Mouse (Mus musculus): ENCODE results near the gene Acot4.
"Not testable (repeated sequence)": the region's sequence is repeated elsewhere in the genome, so short reads cannot be mapped to it uniquely, and the experiment has no call there.

Gene Acot4

DNA sequence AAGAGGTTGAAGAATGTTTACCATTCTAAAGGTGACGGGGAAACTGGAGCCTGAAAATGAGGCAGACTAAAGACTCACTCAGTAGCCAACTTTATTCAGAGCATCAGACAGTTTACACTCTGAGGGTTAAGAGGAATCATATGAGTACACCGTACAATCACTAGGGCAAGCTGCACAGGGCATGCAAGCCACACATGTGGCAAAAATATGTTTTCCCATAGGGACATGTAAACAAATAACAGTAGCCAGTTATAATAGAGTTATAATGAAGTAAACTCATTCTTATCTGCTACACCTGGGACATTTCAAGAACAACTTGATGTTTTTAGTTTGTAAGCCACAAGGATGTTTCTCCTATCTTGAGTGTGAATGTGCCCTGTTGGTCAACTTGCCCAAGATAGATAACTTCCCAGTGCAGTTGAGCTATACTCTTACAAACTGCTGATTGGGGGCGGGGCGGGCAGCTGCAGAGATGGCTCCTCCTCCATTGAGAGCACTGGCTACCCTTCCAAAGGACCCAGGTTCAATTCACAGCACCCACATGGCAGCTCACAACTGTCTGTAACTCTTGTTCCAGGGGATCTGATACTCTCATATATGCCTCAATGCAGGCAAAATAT is 39.3 kb downstream of the Acot4 start:
- DNase-seq (ENCODE audit: low spot score): no peak

DNA sequence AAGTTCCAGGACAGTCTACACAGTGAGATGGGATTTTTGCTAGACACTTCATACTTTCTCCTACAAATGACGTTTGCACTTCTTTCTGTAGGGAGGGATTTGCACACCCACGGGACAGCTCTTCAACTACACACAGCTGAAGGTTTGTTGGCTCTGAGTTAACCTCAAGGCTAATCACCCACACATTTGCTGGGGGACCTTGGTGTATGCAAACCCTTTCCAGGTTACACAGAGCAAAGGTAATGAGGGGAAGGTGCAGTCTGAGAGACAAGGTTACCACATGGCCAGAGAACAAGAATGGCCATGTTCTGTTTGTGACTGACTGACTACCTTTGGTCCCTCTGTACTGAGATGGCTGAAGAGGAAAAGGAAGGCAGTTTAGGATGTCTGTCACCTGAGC is 45.7 kb downstream of the Acot4 start:
- DNase-seq (ENCODE audit: low spot score): no peak

DNA sequence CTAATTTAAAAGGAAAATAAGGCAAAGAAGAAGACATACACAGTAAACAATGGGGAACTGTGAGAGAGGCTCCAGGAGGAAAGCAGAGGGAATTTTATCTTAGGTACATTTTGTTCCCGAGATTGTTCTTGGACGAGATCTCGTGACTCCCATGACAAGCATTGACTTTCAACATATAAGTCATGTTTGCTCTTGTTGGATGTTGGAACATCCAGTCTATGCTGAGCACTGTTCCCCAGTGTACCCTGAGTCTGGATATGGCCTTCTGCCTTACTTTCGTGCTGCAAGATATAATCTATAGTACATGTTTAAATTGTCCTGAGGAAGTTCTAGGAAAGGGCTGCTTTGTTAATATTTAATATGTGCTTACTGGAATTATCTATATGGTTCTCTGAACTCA is 46.4 kb downstream of the Acot4 start:
- no peak for DNase-seq (ENCODE audit: low spot score)

DNA sequence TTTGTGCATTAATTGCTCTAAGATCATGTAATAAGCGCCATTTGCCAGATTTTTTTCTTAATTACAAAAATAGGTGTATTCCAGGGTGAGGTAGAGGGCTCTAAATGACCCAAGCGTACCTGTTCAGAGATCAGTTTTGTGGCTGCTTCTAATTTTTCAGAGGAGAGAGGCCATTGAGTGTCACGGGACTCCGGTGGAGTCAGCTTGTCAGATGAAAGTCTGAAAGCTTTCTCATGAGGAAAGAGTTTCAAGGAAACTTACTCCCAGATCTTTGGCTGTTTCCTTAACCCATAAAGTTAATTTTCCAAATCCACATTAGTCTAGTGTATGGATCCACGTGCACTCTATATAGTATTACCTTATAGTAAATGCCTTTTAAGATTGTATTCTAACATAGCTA is 56.5 kb downstream of the Acot4 start:
- DNase-seq (ENCODE audit: low spot score): not testable (repeated sequence)

Measured in ovary, postnatal 10 days (tissue).